Mouse (Mus musculus) ES-Bruce4 (cell line): ENCODE results near the gene Agbl5.

Experiments used
- CTCF ChIP-seq: IDR thresholded peaks from one replicate; pipeline ENCODE4 v1.8.1; 2011; ENCODE audit warnings: low read depth, low read length
- EP300 ChIP-seq: IDR thresholded peaks from 2 replicates; pipeline ENCODE4 v1.6.1; 2011; ENCODE audit warnings: low read depth, low read length; ENCODE audit not compliant: insufficient read depth

- no peak for TF ChIP-seq EP300
- TF ChIP-seq CTCF, result no peak
Measured at GRCm38 (mm10) chr5:30886731-30887130, 1.8 kb upstream of the Agbl5 start.
